Mouse (Mus musculus) hindbrain, embryonic 13.5 days (tissue): ENCODE data around the gene Ccdc80. TPM values are rescaled to one million over a fixed set of nuclear protein-coding genes. Genes with fewer than 3 reads are reported as not detected.

Experiments
- ATAC-seq: fragments of 200-750 bp; cut with Nextera tagmentation; 2 replicates; pipeline ENCODE4 v1.8.0; 2017; ENCODE audit warnings: moderate TSS enrichment; ENCODE audit not compliant: low FRiP score
- H3K27ac ChIP-seq: fragments of 300-500 bp; sonication (generic); 2 replicates; pipeline ENCODE4 v1.5.1; 2015; ENCODE audit warnings: inconsistent platforms, mild to moderate bottlenecking, moderate library complexity
- H3K27me3 ChIP-seq: fragments of 300-500 bp; sonication (generic); 2 replicates; pipeline ENCODE4 v1.6.1; 2015; ENCODE audit warnings: mild to moderate bottlenecking, inconsistent platforms
- H3K36me3 ChIP-seq: fragments of 300-500 bp; sonication (generic); 2 replicates; pipeline ENCODE4 v1.6.1; 2015; ENCODE audit warnings: mild to moderate bottlenecking, inconsistent platforms
- H3K4me1 ChIP-seq: fragments of 300-500 bp; sonication (generic); replicated peaks from 2 replicates; pipeline ENCODE4 v1.6.1; 2015; ENCODE audit warnings: inconsistent platforms
- H3K4me2 ChIP-seq: fragments of 300-500 bp; sonication (generic); 2 replicates; pipeline ENCODE4 v1.6.1; 2015; ENCODE audit warnings: inconsistent platforms, mild to moderate bottlenecking, moderate library complexity
- H3K4me3 ChIP-seq: fragments of 300-500 bp; sonication (generic); 2 replicates; pipeline ENCODE4 v1.5.1; 2015; ENCODE audit warnings: mild to moderate bottlenecking, inconsistent platforms
- H3K9ac ChIP-seq: fragments of 300-500 bp; sonication (generic); 2 replicates; pipeline ENCODE4 v1.6.1; 2015; ENCODE audit warnings: mild to moderate bottlenecking, inconsistent platforms
- H3K9me3 ChIP-seq: fragments of 300-500 bp; sonication (generic); 2 replicates; pipeline ENCODE4 v1.6.1; 2016; ENCODE audit warnings: inconsistent platforms
- WGBS: fragments of 180-500 bp; shearing (Covaris S2); methylation state at CpG from one replicate; pipeline ENCODE4 v1.1.7; 2015; 5-methylcytosine and 5-hydroxymethylcytosine counted together
- polyA plus RNA-seq: library from polyadenylated mRNA; unstranded; fragments of >200 nt; fragmentation: Nextera tagmentation; extraction: Ambion mirVana; gene quantifications from 2 replicates; pipeline ENCODE4 v1.2.1, GENCODE M21; 2015

Gene Ccdc80
- polyA plus RNA-seq = 11.7 and 14.0 TPM in 2 replicates

DNA sequence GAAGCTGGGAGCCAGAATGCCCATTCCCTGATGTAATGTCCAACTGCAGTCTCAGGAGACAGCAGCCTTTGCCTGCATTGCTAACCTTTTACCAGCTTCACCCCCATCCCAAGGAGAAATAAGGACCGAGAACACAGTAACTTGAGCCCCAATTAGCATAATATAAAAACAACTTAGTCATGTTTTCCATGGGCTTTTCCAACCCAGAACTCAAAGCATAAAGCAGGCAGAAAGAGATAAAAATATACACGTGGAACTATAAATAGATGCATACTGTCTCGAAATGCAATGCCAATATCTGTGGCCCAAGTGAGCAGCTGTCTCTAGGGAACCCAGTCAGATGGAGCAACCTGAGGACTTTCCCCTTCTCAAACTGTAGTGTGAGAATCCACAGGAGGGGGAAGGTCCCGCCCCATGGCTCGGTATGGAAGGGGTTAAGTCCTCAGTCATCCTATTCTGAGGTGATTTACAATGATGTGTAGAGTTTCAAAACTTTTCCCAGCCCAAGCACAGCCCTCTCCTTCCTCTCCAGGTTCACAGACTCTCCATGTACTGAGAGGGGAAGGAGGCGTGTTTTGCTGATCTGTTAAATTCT, at the start of gene Ccdc80:
Gene Ccdc80 (plus strand): TSS at position 266 of the 595 bp plus-strand sequence.
- no peak for ATAC-seq
- WGBS = 53% methylated on average over 6 of the region's 6 CpGs
- H3K4me2 ChIP-seq = peak within 1 kb of the TSS; percentile 52
- H3K9me3 ChIP-seq = no peaks in the 10 kb centered on the region
- H3K4me3 ChIP-seq = peak within 1 kb of the TSS; percentile 33
- no peak within 1 kb of the TSS for H3K27ac ChIP-seq
- no peaks in the 10 kb centered on the region for H3K27me3 ChIP-seq
- peaks cover 15% of the 10 kb centered on the region for H3K4me1 ChIP-seq
- no peaks in the 10 kb centered on the region for H3K36me3 ChIP-seq
- H3K9ac ChIP-seq = peak within 1 kb of the TSS; percentile 70

DNA sequence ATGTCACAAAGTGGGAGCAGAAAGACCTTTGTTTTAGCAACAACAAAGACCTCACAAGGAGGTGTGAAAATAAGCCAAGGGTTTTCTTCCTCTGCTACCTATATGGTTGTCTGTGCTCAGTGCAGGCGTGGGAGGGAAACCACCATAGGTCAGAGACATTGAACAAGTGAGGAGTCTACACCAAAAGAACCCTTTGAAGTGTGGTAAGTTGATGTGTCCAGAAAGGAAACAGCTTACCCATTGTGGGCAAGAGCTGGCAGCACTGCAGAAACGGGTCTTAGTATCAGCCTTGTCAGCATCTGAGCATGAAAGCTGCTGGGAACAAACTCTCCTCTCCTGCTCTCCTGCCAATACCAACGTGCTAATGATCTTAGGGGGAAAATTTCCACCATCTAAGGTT, 48.4 kb upstream of the Ccdc80 start:
- WGBS = 80% methylated on average over 3 of the region's 3 CpGs
- H3K4me1 ChIP-seq = no peaks in the 10 kb centered on the region
- H3K9me3 ChIP-seq = no peaks in the 10 kb centered on the region
- H3K4me2 ChIP-seq = no peak overlapping the region
- no peaks in the 10 kb centered on the region for H3K27me3 ChIP-seq
- no peak overlapping the region for H3K4me3 ChIP-seq
- H3K27ac ChIP-seq = no peak overlapping the region
- no peak for ATAC-seq
- no peaks in the 10 kb centered on the region for H3K36me3 ChIP-seq
- no peak overlapping the region for H3K9ac ChIP-seq

DNA sequence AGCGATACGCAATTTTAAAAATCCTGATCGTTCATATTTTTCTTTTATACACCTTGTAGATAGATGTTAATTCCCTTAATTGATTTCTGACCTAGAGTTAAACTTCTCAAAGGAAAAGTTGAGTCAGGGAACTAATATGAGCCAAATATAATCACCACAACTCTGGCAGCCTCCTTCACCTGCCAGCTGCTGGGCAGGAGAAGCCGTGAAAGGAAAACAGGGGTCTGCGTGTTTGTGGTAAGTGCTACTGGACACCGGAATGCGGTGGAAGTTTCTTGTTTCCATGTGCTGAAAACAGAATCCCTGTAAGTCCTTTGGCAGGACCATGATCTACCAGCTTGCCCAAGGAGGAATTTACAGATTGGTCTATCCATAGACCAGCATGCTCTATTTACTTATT, 36.0 kb upstream of the Ccdc80 start:
- Histone ChIP-seq H3K27me3 (no peaks in the 10 kb centered on the region), H3K36me3 (no peaks in the 10 kb centered on the region), H3K9ac (no peak overlapping the region), H3K4me1 (no peaks in the 10 kb centered on the region), H3K4me2 (no peak overlapping the region), H3K4me3 (no peak overlapping the region), H3K9me3 (no peaks in the 10 kb centered on the region), H3K27ac (no peak overlapping the region)
- no peak for ATAC-seq
- 95% methylated on average over 7 of the region's 7 CpGs for WGBS

DNA sequence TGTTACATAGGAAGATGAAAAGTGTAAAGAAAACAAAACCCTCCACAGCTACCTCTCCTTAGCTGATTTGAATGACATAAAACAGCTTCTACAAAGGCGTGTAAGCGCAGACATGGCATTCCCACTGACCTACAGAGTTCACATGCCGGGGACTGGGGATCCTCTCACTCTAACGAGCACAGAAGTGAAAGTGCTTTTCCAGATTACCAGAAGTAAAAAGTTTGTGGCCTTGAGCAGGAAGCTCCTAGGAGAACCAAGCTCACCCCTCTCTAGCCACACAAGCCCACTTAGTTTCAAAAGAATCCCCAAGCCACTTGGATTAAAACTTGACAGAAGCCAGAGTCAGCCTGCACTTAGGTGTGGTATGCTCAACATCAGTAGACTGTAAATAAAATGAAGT, 35.3 kb upstream of the Ccdc80 start:
- ATAC-seq = no peak
- WGBS = 85% methylated on average over 4 of the region's 4 CpGs
- Histone ChIP-seq H3K36me3 (no peaks in the 10 kb centered on the region), H3K9ac (no peak overlapping the region), H3K27me3 (no peaks in the 10 kb centered on the region), H3K9me3 (no peaks in the 10 kb centered on the region), H3K4me1 (no peaks in the 10 kb centered on the region), H3K27ac (no peak overlapping the region), H3K4me2 (no peak overlapping the region), H3K4me3 (no peak overlapping the region)

DNA sequence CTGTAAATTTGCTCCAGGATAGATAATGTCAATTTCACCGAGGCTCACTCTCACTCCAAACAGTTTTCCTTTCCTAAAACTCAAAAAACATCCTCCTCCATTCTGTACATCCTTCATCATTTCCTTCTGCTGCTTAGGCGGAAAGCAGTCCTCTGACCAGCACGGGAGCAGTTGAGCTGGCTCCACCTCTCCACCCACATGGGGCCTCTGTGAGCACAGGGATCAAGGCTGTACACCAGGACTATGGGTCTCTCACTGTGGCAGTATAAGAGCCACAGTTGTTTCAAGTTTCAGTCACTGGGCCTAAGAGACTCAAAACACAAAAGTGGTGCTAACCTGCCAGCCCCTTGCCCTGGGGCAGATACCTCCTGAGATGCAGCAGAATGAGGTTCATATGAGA, 32.1 kb upstream of the Ccdc80 start:
- ATAC-seq = no peak
- WGBS = 66% methylated on average over 3 of the region's 3 CpGs

DNA sequence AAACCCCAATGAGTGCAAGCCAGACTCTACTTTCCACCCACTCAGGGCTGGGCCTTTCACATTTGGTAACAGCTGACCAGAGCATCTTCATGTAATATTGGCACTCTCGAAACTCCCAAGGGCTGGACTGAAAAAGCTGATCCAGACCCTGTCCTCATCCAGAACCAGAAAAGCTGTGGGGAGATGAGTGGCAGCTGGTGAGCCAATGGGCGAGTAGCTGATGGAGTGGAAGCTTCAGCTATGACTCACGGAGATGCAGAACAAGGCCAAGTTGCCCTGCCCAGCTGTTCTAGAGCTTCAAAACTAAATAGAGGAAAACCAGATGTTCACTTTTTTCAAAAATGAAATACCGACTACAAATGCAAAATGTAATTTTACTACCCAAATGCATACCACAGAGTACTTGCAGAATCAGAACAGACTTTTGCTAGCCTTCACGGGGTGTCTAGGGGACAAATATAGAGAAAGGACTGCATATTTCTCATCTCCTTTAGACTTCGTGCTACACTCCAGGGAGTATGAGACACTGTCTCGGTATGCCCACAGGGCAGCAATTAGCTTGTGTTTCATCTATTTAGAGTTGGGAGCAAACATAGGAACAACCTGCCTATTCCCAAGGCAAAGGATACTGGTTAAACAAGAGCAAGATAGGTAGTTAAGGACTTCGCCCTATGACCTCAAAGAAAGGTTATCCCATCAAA, 22.7 kb upstream of the Ccdc80 start:
- WGBS = 91% methylated on average over 8 of the region's 8 CpGs
- no peak for ATAC-seq
- H3K27ac ChIP-seq = no peak overlapping the region
- H3K36me3 ChIP-seq = no peaks in the 10 kb centered on the region
- no peaks in the 10 kb centered on the region for H3K27me3 ChIP-seq
- no peaks in the 10 kb centered on the region for H3K4me1 ChIP-seq
- no peak overlapping the region for H3K4me3 ChIP-seq
- no peak overlapping the region for H3K9ac ChIP-seq
- H3K9me3 ChIP-seq = no peaks in the 10 kb centered on the region
- H3K4me2 ChIP-seq = no peak overlapping the region

More for the DNA sequence above, 32.1 kb upstream of the Ccdc80 start:
- Histone ChIP-seq H3K9ac (no peak overlapping the region), H3K27me3 (no peaks in the 10 kb centered on the region), H3K9me3 (no peaks in the 10 kb centered on the region), H3K4me2 (no peak overlapping the region), H3K4me3 (no peak overlapping the region), H3K4me1 (no peaks in the 10 kb centered on the region), H3K36me3 (no peaks in the 10 kb centered on the region), H3K27ac (no peak overlapping the region)

DNA sequence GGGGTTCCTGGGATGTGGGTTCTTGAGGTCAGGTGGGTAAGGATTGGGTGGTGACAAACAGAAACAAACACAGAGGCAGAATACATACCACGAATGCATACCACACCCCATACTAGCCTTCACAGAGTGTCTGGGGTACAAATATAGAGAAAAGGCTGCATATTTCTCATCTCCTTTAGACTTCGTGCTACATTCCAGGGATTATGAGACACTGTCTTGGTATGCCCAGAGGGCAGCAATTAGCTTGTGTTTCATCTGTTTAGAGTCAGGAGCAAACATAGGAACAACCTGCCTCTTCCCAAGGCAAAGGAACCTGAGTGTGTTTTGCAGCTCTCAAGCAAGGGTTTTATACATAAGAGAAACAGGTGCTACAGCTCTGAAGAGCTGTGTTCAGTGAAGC, 21.8 kb upstream of the Ccdc80 start:
- ATAC-seq = no peak
- Histone ChIP-seq H3K4me3 (no peak overlapping the region), H3K27me3 (no peaks in the 10 kb centered on the region), H3K36me3 (no peaks in the 10 kb centered on the region), H3K9ac (no peak overlapping the region), H3K9me3 (no peaks in the 10 kb centered on the region), H3K4me2 (no peak overlapping the region), H3K4me1 (no peaks in the 10 kb centered on the region), H3K27ac (no peak overlapping the region)
- WGBS = 86% methylated on average over 2 of the region's 2 CpGs

DNA sequence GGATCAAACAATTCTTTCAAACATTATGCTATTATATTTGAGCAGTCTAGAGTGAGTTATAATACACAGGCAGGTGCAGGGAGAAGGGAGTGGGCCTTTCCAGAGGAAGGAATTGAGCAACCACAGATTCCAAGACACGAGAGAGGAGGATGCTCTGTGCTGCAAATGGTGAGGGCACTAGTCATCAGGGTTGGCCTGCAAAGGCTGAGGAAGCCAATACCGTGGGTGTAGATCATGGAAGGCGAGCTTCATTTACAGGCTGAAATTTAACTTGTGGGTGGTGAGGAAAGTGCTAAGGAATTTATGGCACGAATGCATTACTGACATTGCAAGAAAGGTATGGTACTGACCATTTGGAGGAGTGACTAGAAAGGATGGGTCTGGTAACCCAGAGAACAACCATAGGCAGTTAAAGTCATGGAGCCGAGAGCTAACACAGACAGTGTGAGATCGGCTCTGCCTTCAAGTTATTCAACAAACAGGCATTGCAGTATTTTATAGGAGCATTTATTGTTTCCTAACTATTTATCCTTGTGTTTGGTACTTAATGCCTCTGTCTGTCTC, 15.6 kb upstream of the Ccdc80 start:
- H3K9me3 ChIP-seq = no peaks in the 10 kb centered on the region
- no peaks in the 10 kb centered on the region for H3K27me3 ChIP-seq
- H3K36me3 ChIP-seq = no peaks in the 10 kb centered on the region
- H3K4me1 ChIP-seq = no peaks in the 10 kb centered on the region
- H3K4me2 ChIP-seq = no peak overlapping the region
- H3K9ac ChIP-seq = no peak overlapping the region
- no peak for ATAC-seq
- no peak overlapping the region for H3K27ac ChIP-seq
- 89% methylated on average over 6 of the region's 6 CpGs for WGBS
- H3K4me3 ChIP-seq = no peak overlapping the region

DNA sequence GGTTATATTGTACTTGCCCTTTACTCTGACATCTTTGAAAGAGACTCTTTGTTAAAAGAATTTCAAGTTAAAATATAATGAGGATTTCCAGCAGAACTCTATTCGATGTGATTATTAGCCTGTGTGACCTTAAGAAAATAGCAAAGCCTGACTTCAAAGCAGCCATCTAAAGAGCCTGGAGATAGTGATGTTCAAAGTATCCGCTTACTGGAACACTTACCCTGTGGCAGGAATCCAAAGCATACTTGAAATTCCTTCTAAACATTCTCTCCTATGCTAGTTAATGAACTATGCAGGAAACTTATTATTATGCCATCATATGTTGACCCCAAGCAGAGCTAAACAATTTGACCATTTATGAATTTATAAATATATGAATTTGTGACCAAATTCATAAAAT, 13.9 kb upstream of the Ccdc80 start:
- no peaks in the 10 kb centered on the region for H3K27me3 ChIP-seq
- no peaks in the 10 kb centered on the region for H3K9me3 ChIP-seq
- no peak overlapping the region for H3K9ac ChIP-seq
- no peak overlapping the region for H3K27ac ChIP-seq
- ATAC-seq = no peak
- 76% methylated on average over 2 of the region's 2 CpGs for WGBS
- no peak overlapping the region for H3K4me3 ChIP-seq
- no peaks in the 10 kb centered on the region for H3K36me3 ChIP-seq
- no peaks in the 10 kb centered on the region for H3K4me1 ChIP-seq
- no peak overlapping the region for H3K4me2 ChIP-seq

DNA sequence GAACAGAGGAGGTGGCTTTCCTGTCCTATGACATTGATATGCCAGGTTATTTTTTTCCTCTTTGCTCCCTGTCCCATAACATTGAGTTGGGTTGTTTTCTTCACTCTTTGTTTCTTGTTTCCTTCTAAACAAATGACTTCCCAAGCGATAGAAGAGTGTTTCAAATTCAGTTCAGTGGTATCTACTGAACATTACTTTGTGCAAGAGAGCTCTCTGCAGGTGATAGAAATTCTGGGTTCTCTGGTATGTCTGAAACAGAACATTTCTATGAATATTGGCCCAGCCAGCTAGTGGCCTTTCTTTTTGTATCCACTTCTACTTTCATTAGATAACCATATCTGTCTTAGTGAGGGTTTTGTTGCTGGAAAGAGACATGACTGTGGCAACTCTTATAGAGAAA, 4.4 kb upstream of the Ccdc80 start:
- Histone ChIP-seq H3K4me2 (no peak overlapping the region), H3K9ac (no peak overlapping the region), H3K9me3 (no peaks in the 10 kb centered on the region), H3K27me3 (no peaks in the 10 kb centered on the region), H3K36me3 (no peaks in the 10 kb centered on the region), H3K27ac (no peak overlapping the region), H3K4me3 (no peak overlapping the region), H3K4me1 (peaks cover 6% of the 10 kb centered on the region; the same call in 1 of the 2 replicates)
- no peak for ATAC-seq
- 88% methylated on average over 1 of the region's 1 CpGs for WGBS

DNA sequence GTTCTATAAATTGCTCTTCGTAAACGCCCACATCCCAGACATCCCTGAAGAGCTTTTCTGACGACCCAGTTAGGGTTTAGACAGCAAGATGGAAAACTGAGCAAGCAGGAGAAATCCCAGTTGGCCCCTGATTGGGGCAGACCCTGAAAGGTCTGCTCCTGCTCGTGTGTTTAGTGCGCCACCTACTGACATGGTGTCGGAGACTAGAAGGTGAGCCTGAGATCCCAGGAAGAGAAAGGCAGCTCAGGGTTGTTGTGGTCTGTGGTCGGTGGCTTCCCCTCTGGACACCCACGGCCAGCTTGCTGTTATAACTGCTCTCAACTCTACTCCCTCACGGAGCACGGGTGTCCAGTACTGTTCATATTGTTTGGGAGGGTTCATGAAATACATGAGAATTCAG, 3.2 kb upstream of the Ccdc80 start:
- H3K36me3 ChIP-seq = no peaks in the 10 kb centered on the region
- H3K4me1 ChIP-seq = peaks cover 13% of the 10 kb centered on the region
- ATAC-seq = peak; percentile 46; the same call in 1 of the 2 replicates
- WGBS = 15% methylated on average over 10 of the region's 10 CpGs
- no peaks in the 10 kb centered on the region for H3K27me3 ChIP-seq
- no peaks in the 10 kb centered on the region for H3K9me3 ChIP-seq
- no peak overlapping the region for H3K27ac ChIP-seq
- no peak overlapping the region for H3K4me2 ChIP-seq
- no peak overlapping the region for H3K4me3 ChIP-seq
- H3K9ac ChIP-seq = no peak overlapping the region

DNA sequence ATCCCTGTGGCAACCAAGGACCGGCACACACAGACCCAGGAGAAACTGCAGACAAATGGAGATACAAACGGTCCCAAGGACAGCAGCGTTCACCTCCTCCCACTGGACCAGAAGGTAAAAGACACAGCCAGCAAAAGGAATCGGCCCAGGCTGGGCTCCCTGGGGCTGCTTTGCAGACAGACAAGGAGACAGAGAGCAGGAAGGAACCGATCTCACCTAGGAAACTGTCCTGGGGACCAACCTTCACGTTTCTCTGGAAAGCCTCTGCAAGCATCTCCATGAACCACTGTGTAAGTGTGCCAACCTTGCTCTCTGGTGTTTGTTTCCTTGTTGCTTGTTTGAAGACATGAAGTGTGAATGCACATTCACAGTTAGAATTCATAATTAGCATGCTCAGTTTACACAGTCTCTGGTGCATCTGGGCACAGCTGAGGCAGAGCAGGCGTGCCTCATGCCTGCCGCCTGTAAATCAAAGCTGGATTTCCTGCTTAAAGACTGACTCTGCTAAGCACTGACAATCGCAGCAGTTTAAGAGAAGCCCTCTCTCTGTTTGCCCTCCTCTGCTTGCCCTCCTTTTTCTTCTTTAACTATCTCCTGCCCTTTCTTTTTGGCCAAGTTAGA, 1.0 kb downstream of the Ccdc80 start:
- no peak overlapping the region for H3K27ac ChIP-seq
- no peaks in the 10 kb centered on the region for H3K36me3 ChIP-seq
- H3K4me1 ChIP-seq = peaks cover 20% of the 10 kb centered on the region
- WGBS = 15% methylated on average over 9 of the region's 9 CpGs
- H3K9me3 ChIP-seq = no peaks in the 10 kb centered on the region
- ATAC-seq = 0 out of 2 replicates have a peak, but pooled peaks have one; percentile 44
- no peaks in the 10 kb centered on the region for H3K27me3 ChIP-seq
- H3K4me3 ChIP-seq = peak overlapping the region; percentile 33
- H3K4me2 ChIP-seq = peak overlapping the region; percentile 52
- H3K9ac ChIP-seq = peak overlapping the region; percentile 70
